ENCODE assay signal across 10 mouse cellular contexts in the genomic region with DNA sequence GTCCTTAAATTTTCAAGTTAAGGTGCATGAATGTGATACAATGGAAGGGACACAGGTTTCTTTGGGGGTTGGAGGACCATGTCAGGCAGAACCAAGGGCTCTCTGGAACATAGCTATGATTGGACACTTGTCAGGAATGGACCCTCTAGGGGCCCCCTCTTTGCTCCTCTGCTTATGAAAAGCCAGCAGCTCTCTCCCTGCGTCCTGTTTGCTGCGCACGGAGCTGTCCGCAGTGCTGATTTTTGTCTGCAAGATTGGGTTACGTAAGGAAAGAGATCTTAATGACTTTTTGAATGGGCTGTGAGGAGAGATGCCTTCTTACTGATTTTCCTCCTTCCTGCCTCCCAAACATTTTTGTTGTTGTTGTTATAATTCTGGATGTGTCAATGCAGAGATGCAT. TPM values are rescaled to one million over a fixed set of nuclear protein-coding genes. Genes with fewer than 3 reads are reported as not detected.
DNase-seq lines count a peak whose midpoint lies in the region; ATAC-seq and TF ChIP-seq lines count a peak whose summit lies in the region.
"Had no signal": no experiment of that assay in that cellular context is flagged by ENCODE, and none has a peak within 500 bp of the region (broad histone marks: within the 10 kb centered on the region; RNA-seq: fewer than 3 reads in every experiment).

No protein-coding gene starts in this region.

- H3K27me3 ChIP-seq in myocyte (ENCODE audit: control insufficient read depth, insufficient read depth, insufficient read length) = no peaks in the 10 kb centered on the region
- H3K27me3 ChIP-seq: liver, embryonic 13.5 days had no signal

- ATAC-seq in inflammation-experienced regulatory T-cells, adult 6 months = no peak
- no peak for ATAC-seq in activated CD4-positive, CD25-positive, alpha-beta regulatory T cell, adult 4 months

- DNase-seq in kidney, adult 9 months = peak; percentile 34
- no peak for DNase-seq in kidney, adult 11 months
- peak; percentile 79 for DNase-seq in adrenal gland, postnatal 10 days
- peak; percentile 73 for DNase-seq in heart, postnatal 4 days
- no peak for DNase-seq in frontal cortex, postnatal 14 days (ENCODE audit: low spot score in 2 of 2)
- DNase-seq: liver, embryonic 13.5 days had no signal

- no peaks in the 10 kb centered on the region for H3K36me3 ChIP-seq in myocyte (ENCODE audit: control insufficient read depth, insufficient read depth)
- H3K36me3 ChIP-seq: liver, embryonic 13.5 days had no signal

- no peak for TF ChIP-seq POLR2A in myocyte (IDR thresholded peaks at IDR 0.05; ENCODE audit: insufficient read length, low read depth)

- no peaks in the 10 kb centered on the region for H3K79me2 ChIP-seq in myocyte (ENCODE audit: control insufficient read depth, insufficient read depth)

- H3ac ChIP-seq in myocyte (ENCODE audit: control insufficient read depth, insufficient read length) = no peak overlapping the region

- no peak overlapping the region for H3K4me3 ChIP-seq in myocyte
- H3K4me3 ChIP-seq: liver, embryonic 13.5 days had no signal

- no peak overlapping the region for H3K4me2 ChIP-seq in myocyte (ENCODE audit: low read depth)
- H3K4me2 ChIP-seq: liver, embryonic 13.5 days had no signal

TF ChIP-seq in myocyte, 11 proteins besides CTCF, POLR2A, EP300 and RAD21:
- TF ChIP-seq REST (IDR thresholded peaks at IDR 0.05; ENCODE audit: insufficient read depth, insufficient read length) = peak; percentile 82
- TF ChIP-seq MAX (IDR thresholded peaks at IDR 0.05; ENCODE audit: low read depth) = peak; percentile 38
- TF ChIP-seq MYOD1 (IDR thresholded peaks at IDR 0.05; ENCODE audit: control insufficient read depth in 1 of 3, insufficient read length in 2 of 3, low read depth in 2 of 3) = no peak
- no peak for TF ChIP-seq SRF (IDR thresholded peaks at IDR 0.05; ENCODE audit: control insufficient read depth, insufficient read length, low read depth)
- TF ChIP-seq MYOG (IDR thresholded peaks at IDR 0.05; ENCODE audit: control insufficient read depth in 1 of 3, insufficient read depth in 1 of 3, insufficient read length in 2 of 3, low read depth in 2 of 3) = no peak

RNA-seq across cellular contexts. Expression of a gene that starts 18.8 kb away (rescaled TPM):
- 1 to 10 TPM; 6.5 to 7.8 TPM for total RNA-seq in adrenal gland, postnatal 10 days (2021)
- total RNA-seq in heart, postnatal 4 days (2021) = 1 to 10 TPM; 3.9 to 4.5 TPM
- 2.8 TPM for polyA plus RNA-seq in myocyte (2012; fragmentation: generic; extraction: Trizol)
- 1 to 10 TPM; 5.8 to 9.5 (median 6.9) TPM for polyA plus RNA-seq in inflammation-experienced regulatory T-cells, adult 6 months (2017; shearing (Covaris generic))
- 1 to 10 TPM; 6.3 to 6.9 TPM for polyA plus RNA-seq in activated CD4-positive, CD25-positive, alpha-beta regulatory T cell, adult 4 months (2017; shearing (Covaris generic))

RNA-seq across cellular contexts. Expression of a gene that starts 28.7 kb away (rescaled TPM):
- under 1 TPM; 0.21 to 0.24 TPM for total RNA-seq in adrenal gland, postnatal 10 days (2021)
- total RNA-seq in heart, postnatal 4 days (2021) = under 1 TPM; 0.31 to 0.65 TPM
- not detected for polyA plus RNA-seq in myocyte (2012; fragmentation: generic; extraction: Trizol)
- polyA plus RNA-seq in inflammation-experienced regulatory T-cells, adult 6 months (2017; shearing (Covaris generic)) = not detected
- polyA plus RNA-seq in activated CD4-positive, CD25-positive, alpha-beta regulatory T cell, adult 4 months (2017; shearing (Covaris generic)) = not detected
- polyA plus RNA-seq: liver, embryonic 13.5 days; stomach, embryonic 14.5 days had no signal

Comparison
In these comparisons a context has a peak if more than half of its experiments do, and no peak if none do; other contexts are left out.
1. DNase-seq: peak in kidney, adult 9 months (single experiment), adrenal gland, postnatal 10 days (single experiment) and heart, postnatal 4 days (single experiment); none in kidney, adult 11 months (single experiment) and frontal cortex, postnatal 14 days (0 of 2).